Mouse (Mus musculus) limb, embryonic 11.5 days (tissue): ENCODE results near the gene Serinc4. TPM values are rescaled to one million over a fixed set of nuclear protein-coding genes. Genes with fewer than 3 reads are reported as not detected.

ENCODE experiments used
- ATAC-seq: fragments of 200-750 bp; cut with Nextera tagmentation; 2 replicates; pipeline ENCODE4 v1.8.0; 2017; ENCODE audit warnings: low read depth; ENCODE audit not compliant: insufficient number of reproducible peaks, low FRiP score, low TSS enrichment
- DNase-seq: peaks from one replicate; pipeline ENCODE4 v3.0.0-alpha.2; 2015; ENCODE audit warnings: low spot score
- H3K27ac ChIP-seq: fragments of 300-500 bp; sonication (generic); replicated peaks from 2 replicates; pipeline ENCODE4 v1.5.1; 2014; ENCODE audit warnings: low read depth, mild to moderate bottlenecking, low read length
- H3K27me3 ChIP-seq: fragments of 300-500 bp; sonication (generic); 2 replicates; pipeline ENCODE4 v1.6.1; 2014; ENCODE audit warnings: mild to moderate bottlenecking, low read length, mixed read lengths; ENCODE audit not compliant: control insufficient read depth, insufficient read depth
- H3K36me3 ChIP-seq: fragments of 300-500 bp; sonication (generic); 2 replicates; pipeline ENCODE4 v1.6.1; 2014; ENCODE audit warnings: mild to moderate bottlenecking, low read length, moderate library complexity, mixed read lengths; ENCODE audit not compliant: control insufficient read depth, insufficient read depth
- H3K4me1 ChIP-seq: fragments of 300-500 bp; sonication (generic); 2 replicates; pipeline ENCODE4 v1.6.1; 2014; ENCODE audit warnings: low read length, mixed read lengths; ENCODE audit not compliant: control insufficient read depth, insufficient read depth
- H3K4me2 ChIP-seq: fragments of 300-500 bp; sonication (generic); 2 replicates; pipeline ENCODE4 v1.6.1; 2014; ENCODE audit warnings: low read depth, mild to moderate bottlenecking, moderate library complexity; ENCODE audit not compliant: severe bottlenecking
- H3K4me3 ChIP-seq: fragments of 300-500 bp; sonication (generic); 2 replicates; pipeline ENCODE4 v1.5.1; 2014; ENCODE audit warnings: low read depth, low read length
- H3K9ac ChIP-seq: fragments of 300-500 bp; sonication (generic); 2 replicates; pipeline ENCODE4 v1.6.1; 2014; ENCODE audit warnings: mild to moderate bottlenecking, low read length
- H3K9me3 ChIP-seq: fragments of 300-500 bp; sonication (generic); 2 replicates; pipeline ENCODE4 v1.6.1; 2016; ENCODE audit warnings: low read length; ENCODE audit not compliant: control insufficient read depth
- WGBS: fragments of 180-500 bp; shearing (Covaris S2); extraction: QIAGEN DNeasy Blood & Tissue Kit; methylation state at CpG from one replicate; pipeline ENCODE4 v1.1.7; 2014; 5-methylcytosine and 5-hydroxymethylcytosine counted together
- microRNA-seq: library from miRNA; unstranded; fragments of <30 nt; microRNA quantifications from one replicate; pipeline ENCODE4, GENCODE M21; 2016
- polyA plus RNA-seq: library from polyadenylated mRNA; unstranded; fragments of >200 nt; fragmentation: Nextera tagmentation; extraction: Ambion mirVana; gene quantifications from 2 replicates; pipeline ENCODE4 v1.2.1, GENCODE M21; 2014

The Serinc4 gene
- polyA plus RNA-seq, 1 experiment from 2014 or later: 0.12 TPM

GRCm38 (mm10) chr2:121408160-121408559, 48.4 kb downstream of the Serinc4 start:
- Histone ChIP-seq H3K36me3 (no peaks in the 10 kb centered on the region), H3K4me3 (no peak overlapping the region), H3K4me2 (no peak overlapping the region), H3K27me3 (no peaks in the 10 kb centered on the region), H3K9me3 (no peaks in the 10 kb centered on the region), H3K9ac (no peak overlapping the region), H3K4me1 (no peaks in the 10 kb centered on the region), H3K27ac (no peak overlapping the region)
- DNase-seq (peak; percentile 62), ATAC-seq (no peak)
- 34% methylated on average over 4 of the region's 4 CpGs for WGBS

GRCm38 (mm10) chr2:121403296-121403695, 53.3 kb downstream of the Serinc4 start:
- no peak overlapping the region for H3K9ac ChIP-seq
- no peaks in the 10 kb centered on the region for H3K9me3 ChIP-seq
- no peaks in the 10 kb centered on the region for H3K36me3 ChIP-seq
- H3K27ac ChIP-seq: no peak overlapping the region
- H3K27me3 ChIP-seq: no peaks in the 10 kb centered on the region
- no peak overlapping the region for H3K4me2 ChIP-seq
- DNase-seq: no peak
- no peak for ATAC-seq
- H3K4me3 ChIP-seq: no peak overlapping the region
- H3K4me1 ChIP-seq: no peaks in the 10 kb centered on the region

GRCm38 (mm10) chr2:121396624-121397023, 60.0 kb downstream of the Serinc4 start:
- Histone ChIP-seq H3K9ac (no peak overlapping the region), H3K27me3 (no peaks in the 10 kb centered on the region), H3K4me1 (no peaks in the 10 kb centered on the region), H3K9me3 (no peaks in the 10 kb centered on the region), H3K4me2 (no peak overlapping the region), H3K4me3 (no peak overlapping the region), H3K36me3 (no peaks in the 10 kb centered on the region), H3K27ac (no peak overlapping the region)
- 12% methylated on average over 8 of the region's 8 CpGs for WGBS
- ATAC-seq: no peak
- peak; percentile 89 for DNase-seq

Small RNA genes within 50 kb of the gene (microRNA-seq; reads per million reads assigned to microRNA genes)
- not detected for gene Gm22953

Other genes with a start within 250 kb of the Serinc4 start
- gene Trp53bp1, start 185.4 kb downstream of the Serinc4 start, polyA plus RNA-seq: 104 TPM in 2 replicates
- 2.9 and 3.6 TPM in 2 replicates for gene Map1a, start 167.2 kb downstream of the Serinc4 start, polyA plus RNA-seq
- 8.5 and 8.6 TPM in 2 replicates for gene Ppip5k1, start 101.4 kb downstream of the Serinc4 start, polyA plus RNA-seq
- gene Ckmt1, start 99.1 kb downstream of the Serinc4 start, polyA plus RNA-seq: 2.0 and 2.1 TPM in 2 replicates
- gene Strc, start 69.6 kb downstream of the Serinc4 start, polyA plus RNA-seq: not detected in 2 replicates
- 540 and 632 TPM in 2 replicates for gene Pdia3, start 43.0 kb downstream of the Serinc4 start, polyA plus RNA-seq
- gene Catsper2, start 43.0 kb downstream of the Serinc4 start, polyA plus RNA-seq: 1.7 and 2.0 TPM in 2 replicates
- gene Ell3, start 12.5 kb downstream of the Serinc4 start, polyA plus RNA-seq: 9.6 and 9.7 TPM in 2 replicates
- gene Serf2, start 7.6 kb downstream of the Serinc4 start, polyA plus RNA-seq: 538 and 540 TPM in 2 replicates
- 122 and 124 TPM in 2 replicates for gene Hypk, start 3.5 kb downstream of the Serinc4 start, polyA plus RNA-seq
- gene Mfap1b, start 17.3 kb upstream of the Serinc4 start, polyA plus RNA-seq: 66.2 and 67.3 TPM in 2 replicates
- gene Mfap1a, start 49.9 kb upstream of the Serinc4 start, polyA plus RNA-seq: 33.7 and 37.2 TPM in 2 replicates
- gene Wdr76, start 49.9 kb upstream of the Serinc4 start, polyA plus RNA-seq: 10.0 and 10.4 TPM in 2 replicates